Mouse (Mus musculus): Measurements from ENCODE around the gene Serpinf2. TPM values are rescaled to one million over a fixed set of nuclear protein-coding genes. Genes with fewer than 3 reads are reported as not detected.
A peak's percentile ranks its signal among the peaks of the same experiment; 100 is the strongest.

Gene Serpinf2
- polyA plus RNA-seq, 1 experiment from 2014 or later: not detected

DNA sequence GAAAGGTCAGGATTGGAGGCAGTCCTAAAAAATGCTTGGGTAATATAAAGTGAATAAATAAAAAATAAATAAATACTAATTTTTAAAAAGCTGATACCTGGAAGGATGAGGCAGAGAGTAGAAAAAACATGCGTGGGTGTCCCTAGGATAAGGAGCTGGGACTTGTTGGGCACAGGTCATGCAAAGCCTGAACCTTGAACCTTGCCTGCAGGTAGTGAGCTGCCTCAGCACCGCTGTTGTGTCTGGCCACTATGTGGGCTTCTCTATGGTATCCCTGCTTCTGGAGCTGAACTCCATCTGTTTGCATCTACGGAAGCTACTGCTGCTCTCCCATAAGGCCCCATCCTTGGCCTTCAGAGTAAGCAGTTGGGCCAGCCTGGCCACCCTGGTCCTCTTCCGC is 29.9 kb upstream of the Serpinf2 start:
- Histone ChIP-seq H3K9me3 (ENCODE audit: control insufficient read depth, low read length) (no peaks in the 10 kb centered on the region), H3K27ac (replicated peaks in 1 of 2; ENCODE audit: control insufficient read depth in 1 of 2, insufficient read depth in 1 of 2, low read depth in 2 of 2, low read length in 2 of 2) (no peak overlapping the region), H3K4me3 (ENCODE audit: control insufficient read depth in 1 of 2, insufficient read depth in 1 of 2, low read depth in 1 of 2, low read length in 2 of 2) (no peak overlapping the region), H3K4me2 (ENCODE audit: low read length) (no peak overlapping the region), H3K4me1 (ENCODE audit: control insufficient read depth in 2 of 2, insufficient read depth in 2 of 2, low read length in 2 of 2) (peaks cover 12 to 14% of the 10 kb centered on the region in 2 experiments), H3K27me3 (ENCODE audit: control insufficient read depth, insufficient read depth, low read length) (no peaks in the 10 kb centered on the region), H3K36me3 (ENCODE audit: control insufficient read depth, insufficient read depth, low read length) (peaks cover 23% of the 10 kb centered on the region), H3K9ac (ENCODE audit: low read length) (no peak overlapping the region)
- ATAC-seq (ENCODE audit: insufficient number of reproducible peaks, insufficient read depth, low FRiP score, low read depth): no peak
- 95% methylated on average over 4 of the region's 4 CpGs for WGBS

DNA sequence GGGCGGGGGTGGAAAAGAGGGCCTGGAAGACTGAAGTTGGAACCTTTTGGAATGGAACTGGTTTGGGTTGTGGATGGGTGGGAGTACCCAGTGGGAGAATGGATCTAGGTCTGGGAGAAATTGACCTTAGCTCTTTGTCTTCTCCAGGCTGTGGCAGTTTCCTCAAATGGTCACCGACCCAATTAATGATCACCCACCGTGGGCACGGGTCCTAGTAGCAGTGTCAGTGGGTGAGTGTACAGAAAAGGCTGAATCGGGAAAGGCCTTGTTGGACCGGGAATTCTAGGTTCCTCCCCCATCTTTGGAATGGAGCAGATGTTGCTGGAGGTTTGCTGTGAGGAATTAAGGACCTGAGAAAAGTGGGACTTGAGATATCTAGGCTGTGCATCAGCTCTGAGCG is 29.0 kb upstream of the Serpinf2 start:
- no peaks in the 10 kb centered on the region for H3K27me3 ChIP-seq (ENCODE audit: control insufficient read depth, insufficient read depth, low read length)
- 56% methylated on average over 7 of the region's 7 CpGs for WGBS
- no peak for ATAC-seq (ENCODE audit: insufficient number of reproducible peaks, insufficient read depth, low FRiP score, low read depth)
- H3K9ac ChIP-seq (ENCODE audit: low read length): peak overlapping the region; percentile 77
- H3K4me3 ChIP-seq (ENCODE audit: control insufficient read depth in 1 of 2, insufficient read depth in 1 of 2, low read depth in 1 of 2, low read length in 2 of 2): peak overlapping the region; percentile 50 to 52
- H3K4me2 ChIP-seq (ENCODE audit: low read length): peak overlapping the region; percentile 87
- peaks cover 14 to 19% of the 10 kb centered on the region in 2 experiments for H3K4me1 ChIP-seq (ENCODE audit: control insufficient read depth in 2 of 2, insufficient read depth in 2 of 2, low read length in 2 of 2)
- H3K36me3 ChIP-seq (ENCODE audit: control insufficient read depth, insufficient read depth, low read length): peaks cover 31% of the 10 kb centered on the region
- peak overlapping the region in 1 of 2 experiments; percentile 44; a peak in 1 of 4 replicates for H3K27ac ChIP-seq (replicated peaks in 1 of 2; ENCODE audit: control insufficient read depth in 1 of 2, insufficient read depth in 1 of 2, low read depth in 2 of 2, low read length in 2 of 2)
- H3K9me3 ChIP-seq (ENCODE audit: control insufficient read depth, low read length): no peaks in the 10 kb centered on the region

GRCm38 (mm10) chr11:75467512-75468215 is 28.3 kb upstream of the Serpinf2 start:
- H3K4me2 ChIP-seq (ENCODE audit: low read length): peak overlapping the region; percentile 87
- ATAC-seq (ENCODE audit: insufficient number of reproducible peaks, insufficient read depth, low FRiP score, low read depth): peak; percentile 70
- H3K4me1 ChIP-seq (ENCODE audit: control insufficient read depth in 2 of 2, insufficient read depth in 2 of 2, low read length in 2 of 2): peaks cover 19 to 27% of the 10 kb centered on the region in 2 experiments
- H3K36me3 ChIP-seq (ENCODE audit: control insufficient read depth, insufficient read depth, low read length): peaks cover 31% of the 10 kb centered on the region
- peak overlapping the region; percentile 50 to 52 for H3K4me3 ChIP-seq (ENCODE audit: control insufficient read depth in 1 of 2, insufficient read depth in 1 of 2, low read depth in 1 of 2, low read length in 2 of 2)
- no peaks in the 10 kb centered on the region for H3K9me3 ChIP-seq (ENCODE audit: control insufficient read depth, low read length)
- H3K27me3 ChIP-seq (ENCODE audit: control insufficient read depth, insufficient read depth, low read length): no peaks in the 10 kb centered on the region
- H3K27ac ChIP-seq (replicated peaks in 1 of 2; ENCODE audit: control insufficient read depth in 1 of 2, insufficient read depth in 1 of 2, low read depth in 2 of 2, low read length in 2 of 2): peak overlapping the region in 1 of 2 experiments; percentile 44; a peak in 2 of 4 replicates
- WGBS: 9% methylated on average over 19 of the region's 19 CpGs
- H3K9ac ChIP-seq (ENCODE audit: low read length): peak overlapping the region; percentile 77

GRCm38 (mm10) chr11:75466731-75467505 is 27.5 kb upstream of the Serpinf2 start:
- no peak overlapping the region for H3K27ac ChIP-seq (replicated peaks in 1 of 2; ENCODE audit: control insufficient read depth in 1 of 2, insufficient read depth in 1 of 2, low read depth in 2 of 2, low read length in 2 of 2)
- H3K4me1 ChIP-seq (ENCODE audit: control insufficient read depth in 2 of 2, insufficient read depth in 2 of 2, low read length in 2 of 2): peaks cover 22 to 32% of the 10 kb centered on the region in 2 experiments
- H3K4me2 ChIP-seq (ENCODE audit: low read length): peak overlapping the region; percentile 87; the same call in 1 of the 2 replicates
- H3K4me3 ChIP-seq (ENCODE audit: control insufficient read depth in 1 of 2, insufficient read depth in 1 of 2, low read depth in 1 of 2, low read length in 2 of 2): no peak overlapping the region
- no peak for ATAC-seq (ENCODE audit: insufficient number of reproducible peaks, insufficient read depth, low FRiP score, low read depth)
- H3K9ac ChIP-seq (ENCODE audit: low read length): no peak overlapping the region
- H3K36me3 ChIP-seq (ENCODE audit: control insufficient read depth, insufficient read depth, low read length): peaks cover 31% of the 10 kb centered on the region
- H3K9me3 ChIP-seq (ENCODE audit: control insufficient read depth, low read length): no peaks in the 10 kb centered on the region
- WGBS: 96% methylated on average over 4 of the region's 4 CpGs
- no peaks in the 10 kb centered on the region for H3K27me3 ChIP-seq (ENCODE audit: control insufficient read depth, insufficient read depth, low read length)

- Histone ChIP-seq H3K4me2 (ENCODE audit: low read length) (no peak overlapping the region), H3K9ac (ENCODE audit: low read length) (no peak overlapping the region), H3K27ac (replicated peaks in 1 of 2; ENCODE audit: control insufficient read depth in 1 of 2, insufficient read depth in 1 of 2, low read depth in 2 of 2, low read length in 2 of 2) (no peak overlapping the region), H3K9me3 (ENCODE audit: control insufficient read depth, low read length) (no peaks in the 10 kb centered on the region), H3K36me3 (ENCODE audit: control insufficient read depth, insufficient read depth, low read length) (peaks cover 31% of the 10 kb centered on the region), H3K4me1 (ENCODE audit: control insufficient read depth in 2 of 2, insufficient read depth in 2 of 2, low read length in 2 of 2) (peaks cover 23 to 34% of the 10 kb centered on the region in 2 experiments), H3K27me3 (ENCODE audit: control insufficient read depth, insufficient read depth, low read length) (no peaks in the 10 kb centered on the region), H3K4me3 (ENCODE audit: control insufficient read depth in 1 of 2, insufficient read depth in 1 of 2, low read depth in 1 of 2, low read length in 2 of 2) (no peak overlapping the region)
- WGBS: 85% methylated on average over 6 of the region's 6 CpGs
- no peak for ATAC-seq (ENCODE audit: insufficient number of reproducible peaks, insufficient read depth, low FRiP score, low read depth)
Measured at GRCm38 (mm10) chr11:75465051-75465450, 25.7 kb upstream of the Serpinf2 start.

DNA sequence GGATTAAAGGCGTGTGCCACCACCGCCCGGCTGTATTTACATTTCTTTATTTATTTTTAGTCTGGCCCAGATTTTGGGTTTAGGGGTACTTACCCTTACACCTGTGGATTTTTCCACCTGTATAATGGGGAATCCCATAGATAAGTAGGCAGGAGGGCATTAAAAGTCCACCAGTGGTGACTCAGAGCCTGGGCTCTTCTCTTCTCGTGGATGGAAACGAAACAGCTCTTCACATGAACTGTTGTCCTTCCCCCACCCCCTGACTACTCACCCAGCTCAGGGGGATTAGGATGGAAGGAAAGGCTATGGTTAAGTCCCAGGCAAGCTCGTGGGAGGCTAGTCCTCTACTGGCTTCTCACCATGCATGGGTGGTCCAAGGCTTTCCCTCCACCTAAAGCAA is 25.0 kb upstream of the Serpinf2 start:
- no peak for ATAC-seq (ENCODE audit: insufficient number of reproducible peaks, insufficient read depth, low FRiP score, low read depth)
- peaks cover 29 to 41% of the 10 kb centered on the region in 2 experiments for H3K4me1 ChIP-seq (ENCODE audit: control insufficient read depth in 2 of 2, insufficient read depth in 2 of 2, low read length in 2 of 2)
- H3K27ac ChIP-seq (replicated peaks in 1 of 2; ENCODE audit: control insufficient read depth in 1 of 2, insufficient read depth in 1 of 2, low read depth in 2 of 2, low read length in 2 of 2): no peak overlapping the region
- no peak overlapping the region for H3K4me2 ChIP-seq (ENCODE audit: low read length)
- peaks cover 31% of the 10 kb centered on the region for H3K36me3 ChIP-seq (ENCODE audit: control insufficient read depth, insufficient read depth, low read length)
- H3K4me3 ChIP-seq (ENCODE audit: control insufficient read depth in 1 of 2, insufficient read depth in 1 of 2, low read depth in 1 of 2, low read length in 2 of 2): no peak overlapping the region
- 82% methylated on average over 6 of the region's 6 CpGs for WGBS
- H3K9ac ChIP-seq (ENCODE audit: low read length): no peak overlapping the region
- H3K9me3 ChIP-seq (ENCODE audit: control insufficient read depth, low read length): no peaks in the 10 kb centered on the region
- no peaks in the 10 kb centered on the region for H3K27me3 ChIP-seq (ENCODE audit: control insufficient read depth, insufficient read depth, low read length)

- H3K9me3 ChIP-seq (ENCODE audit: control insufficient read depth, low read length): no peaks in the 10 kb centered on the region
- ATAC-seq (ENCODE audit: insufficient number of reproducible peaks, insufficient read depth, low FRiP score, low read depth): no peak
- H3K4me3 ChIP-seq (ENCODE audit: control insufficient read depth in 1 of 2, insufficient read depth in 1 of 2, low read depth in 1 of 2, low read length in 2 of 2): peak overlapping the region in 1 of 2 experiments; percentile 96; a peak in 1 of 4 replicates
- peak overlapping the region in 1 of 2 experiments; percentile 97; a peak in 3 of 4 replicates for H3K27ac ChIP-seq (replicated peaks in 1 of 2; ENCODE audit: control insufficient read depth in 1 of 2, insufficient read depth in 1 of 2, low read depth in 2 of 2, low read length in 2 of 2)
- WGBS: 68% methylated on average over 4 of the region's 4 CpGs
- peaks cover 28 to 43% of the 10 kb centered on the region in 2 experiments for H3K4me1 ChIP-seq (ENCODE audit: control insufficient read depth in 2 of 2, insufficient read depth in 2 of 2, low read length in 2 of 2)
- H3K36me3 ChIP-seq (ENCODE audit: control insufficient read depth, insufficient read depth, low read length): peaks cover 31% of the 10 kb centered on the region
- H3K9ac ChIP-seq (ENCODE audit: low read length): peak overlapping the region; percentile 30
- peak overlapping the region; percentile 91 for H3K4me2 ChIP-seq (ENCODE audit: low read length)
- no peaks in the 10 kb centered on the region for H3K27me3 ChIP-seq (ENCODE audit: control insufficient read depth, insufficient read depth, low read length)
Measured at GRCm38 (mm10) chr11:75463624-75464023, 24.2 kb upstream of the Serpinf2 start.

Data from heart, embryonic 14.5 days (tissue).